Mouse (Mus musculus): ENCODE data around the gene Supt3. TPM values are rescaled to one million over a fixed set of nuclear protein-coding genes. Genes with fewer than 3 reads are reported as not detected.

Gene Supt3
- total RNA-seq, 2 experiments from 2014 or later: 18.7 to 24.6 TPM

- no peak for DNase-seq
Observed at GRCm38 (mm10) chr17:44780353-44780752, 3.4 kb downstream of the Supt3 start.

DNA sequence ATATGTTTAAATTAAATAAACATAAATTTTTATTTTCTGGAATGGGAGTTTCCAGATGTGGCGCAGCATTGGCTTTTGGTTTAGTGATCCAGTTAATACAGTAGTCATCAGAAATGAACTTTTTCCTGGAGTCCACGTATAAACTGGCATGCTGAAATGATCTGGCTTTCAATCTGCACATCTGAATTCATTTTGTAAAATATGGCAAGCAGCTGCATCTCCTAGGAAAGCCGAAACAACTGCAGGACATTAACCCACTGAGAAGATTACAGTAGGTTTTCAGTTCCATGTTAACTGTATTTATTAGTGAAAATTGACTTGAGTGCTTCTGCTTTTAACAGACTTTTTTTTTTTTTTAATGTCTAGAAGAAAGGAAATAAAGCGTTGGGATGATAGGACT lies 5.4 kb downstream of the Supt3 start:
- no peak for DNase-seq

- no peak for DNase-seq
Observed at GRCm38 (mm10) chr17:44783143-44783542, 6.2 kb downstream of the Supt3 start.

DNA sequence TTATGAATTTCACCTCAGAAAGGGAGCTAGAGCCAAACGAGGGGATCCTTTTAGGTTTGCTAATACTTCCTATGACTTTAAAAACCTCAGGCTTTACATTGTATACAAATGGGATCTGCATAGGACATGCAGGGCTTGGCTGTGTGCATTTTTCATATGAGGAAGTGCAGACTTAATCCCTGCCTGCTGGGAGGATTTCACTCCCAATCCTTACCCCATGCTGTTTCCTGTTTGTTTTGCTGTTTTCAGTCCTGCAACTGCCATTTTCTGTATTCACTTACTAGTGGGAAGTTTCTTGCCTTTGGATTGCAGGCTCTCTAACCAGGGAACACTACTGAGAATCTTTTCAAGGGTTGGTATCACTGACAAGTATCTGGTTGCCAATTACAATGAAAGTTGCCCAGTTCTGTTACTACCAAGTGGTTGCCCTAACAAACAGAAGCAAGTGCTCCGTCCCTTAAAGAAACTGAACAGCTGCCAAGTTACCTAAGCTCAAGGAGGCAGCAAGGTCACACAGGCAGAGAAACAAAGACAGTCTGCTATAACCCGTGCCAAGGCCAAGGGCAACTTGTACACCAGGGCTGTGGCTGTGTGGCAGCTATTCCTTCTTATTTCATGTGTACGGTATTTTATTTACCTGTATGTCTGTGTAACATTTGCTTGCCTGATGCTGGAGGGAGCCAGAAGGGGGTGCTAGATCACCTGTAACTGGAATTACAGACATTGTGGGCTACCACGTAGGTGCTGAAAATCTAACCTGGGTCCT lies 12.2 kb downstream of the Supt3 start:
- peak; percentile 27 for DNase-seq

DNA sequence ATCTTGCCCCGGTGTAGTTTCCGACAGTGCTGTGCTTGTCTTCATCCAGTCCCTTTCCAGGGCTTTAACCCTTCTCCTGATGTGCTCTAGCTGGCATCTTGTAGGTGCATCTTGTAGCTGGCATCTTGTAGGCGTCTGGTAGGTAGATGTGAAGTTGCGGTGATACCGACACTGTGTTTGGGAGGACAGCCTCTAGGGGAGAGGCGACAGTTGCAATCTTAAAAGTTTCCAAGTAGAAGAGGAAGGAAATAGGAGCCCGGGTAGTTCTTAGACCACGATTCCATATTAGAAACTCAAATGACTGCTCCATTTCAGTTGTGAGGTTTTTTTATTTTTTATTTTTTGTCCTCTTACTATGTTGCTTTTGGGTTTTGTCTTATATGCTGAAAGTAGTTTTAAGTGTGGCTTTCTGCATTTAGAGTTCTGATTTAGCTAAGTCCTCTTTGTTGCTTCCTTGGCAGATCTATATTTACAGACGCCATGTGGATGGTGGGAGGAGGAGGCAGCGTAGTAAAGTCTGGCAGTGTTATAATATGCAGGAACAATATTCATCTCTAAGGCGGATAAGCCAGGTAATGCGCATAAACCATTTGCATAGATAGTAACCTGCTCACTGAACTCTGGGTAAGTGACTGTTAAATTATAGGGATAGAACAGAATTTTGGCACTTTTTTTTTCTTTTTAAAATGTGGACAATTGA lies 15.4 kb downstream of the Supt3 start:
- DNase-seq: no peak

- DNase-seq: peak; percentile 27
Observed at GRCm38 (mm10) chr17:44797331-44797730, 20.4 kb downstream of the Supt3 start.

DNA sequence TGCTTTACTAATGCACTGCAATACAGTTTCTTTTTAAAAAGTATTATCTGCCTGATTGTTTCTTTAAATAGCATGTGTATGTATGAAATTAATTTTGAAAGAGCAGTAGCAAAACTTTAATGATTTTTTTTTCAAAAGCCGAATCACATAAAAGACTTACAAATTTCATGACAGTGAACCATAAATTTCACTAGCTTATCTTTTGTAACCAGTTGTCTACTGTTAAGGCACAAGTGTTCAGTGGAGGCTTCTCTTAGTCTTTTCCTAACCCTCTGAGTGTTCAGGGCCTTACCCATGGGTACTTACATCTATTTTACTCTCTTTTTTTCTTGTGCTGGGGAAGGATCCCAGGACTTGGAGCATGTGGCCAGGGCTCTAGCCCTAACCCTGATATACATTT lies 30.1 kb downstream of the Supt3 start:
- DNase-seq: no peak

GRCm38 (mm10) chr17:44814508-44815175 lies 37.7 kb downstream of the Supt3 start, which contains the start of gene Runx2:
Runx2 (minus strand) TSS chr17:44814797.
- no peak for DNase-seq

- DNase-seq: no peak
Observed at GRCm38 (mm10) chr17:44818825-44819224, 41.9 kb downstream of the Supt3 start.

- no peak for DNase-seq
Observed at GRCm38 (mm10) chr17:44819816-44820215, 42.9 kb downstream of the Supt3 start.

- DNase-seq: no peak
Observed at GRCm38 (mm10) chr17:44821940-44822339, 45.0 kb downstream of the Supt3 start.

DNA sequence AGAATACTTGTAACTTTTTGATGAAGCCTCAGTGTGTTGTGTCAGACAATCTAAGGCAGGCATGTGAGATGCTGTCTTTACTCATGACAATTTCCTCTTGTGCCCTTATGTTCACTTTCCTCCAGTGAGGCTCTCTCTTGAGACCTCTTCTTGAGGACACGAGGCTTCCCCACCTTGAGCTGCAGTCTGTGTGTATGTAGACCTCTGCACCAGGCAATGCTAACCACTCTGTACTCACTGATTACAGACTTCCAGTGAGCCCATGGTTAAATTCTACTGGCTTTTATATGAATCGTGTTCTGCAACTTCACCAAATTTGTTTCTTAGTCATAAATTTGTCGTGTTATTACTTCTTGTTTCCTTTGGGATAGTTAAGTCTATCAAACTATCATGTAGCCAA lies 50.2 kb downstream of the Supt3 start:
- DNase-seq: no peak

GRCm38 (mm10) chr17:44827964-44828363 lies 51.0 kb downstream of the Supt3 start:
- no peak for DNase-seq

- no peak for DNase-seq
Observed at GRCm38 (mm10) chr17:44829587-44829986, 52.6 kb downstream of the Supt3 start.

GRCm38 (mm10) chr17:44831201-44831600 lies 54.2 kb downstream of the Supt3 start:
- no peak for DNase-seq

GRCm38 (mm10) chr17:44842184-44842583 lies 65.2 kb downstream of the Supt3 start:
- DNase-seq: no peak

DNA sequence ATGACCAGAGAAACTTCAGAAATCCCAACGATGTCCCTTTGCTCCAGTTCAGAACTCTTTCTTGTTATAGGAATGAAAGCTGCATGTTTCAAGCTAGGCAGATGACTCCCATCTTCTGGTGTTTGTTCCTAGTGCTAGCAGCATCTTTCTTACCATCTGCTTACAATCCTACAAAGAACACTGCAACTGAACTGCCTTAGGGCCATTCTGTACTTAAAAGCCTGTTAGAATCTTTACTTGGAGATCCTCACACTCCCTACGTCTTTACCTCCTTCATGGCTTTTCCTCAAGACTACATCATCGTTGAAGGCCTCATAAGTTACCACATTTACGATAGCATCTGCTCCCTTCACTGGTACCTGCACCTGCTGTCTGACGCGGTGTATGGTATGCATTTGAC lies 86.2 kb downstream of the Supt3 start:
- no peak for DNase-seq

DNA sequence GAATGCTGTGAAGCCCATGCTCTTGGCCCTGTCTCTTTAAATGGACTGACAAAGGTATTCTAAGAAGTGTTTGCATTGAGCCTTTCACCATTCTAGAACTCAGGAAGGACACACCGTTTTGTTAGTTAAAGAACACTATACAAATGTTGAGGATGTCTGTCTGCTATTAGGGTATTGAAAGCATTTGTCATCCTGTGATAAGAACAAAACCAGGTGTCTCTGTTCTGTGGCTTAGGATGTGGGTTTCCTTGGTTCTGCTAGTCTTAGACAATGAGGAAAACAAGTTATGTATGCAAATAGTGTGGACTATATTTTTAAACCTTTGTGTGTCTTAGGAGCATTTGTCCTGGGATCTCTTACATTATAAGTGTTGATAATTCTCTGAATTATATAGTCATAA lies 116.6 kb downstream of the Supt3 start:
- DNase-seq: no peak

DNA sequence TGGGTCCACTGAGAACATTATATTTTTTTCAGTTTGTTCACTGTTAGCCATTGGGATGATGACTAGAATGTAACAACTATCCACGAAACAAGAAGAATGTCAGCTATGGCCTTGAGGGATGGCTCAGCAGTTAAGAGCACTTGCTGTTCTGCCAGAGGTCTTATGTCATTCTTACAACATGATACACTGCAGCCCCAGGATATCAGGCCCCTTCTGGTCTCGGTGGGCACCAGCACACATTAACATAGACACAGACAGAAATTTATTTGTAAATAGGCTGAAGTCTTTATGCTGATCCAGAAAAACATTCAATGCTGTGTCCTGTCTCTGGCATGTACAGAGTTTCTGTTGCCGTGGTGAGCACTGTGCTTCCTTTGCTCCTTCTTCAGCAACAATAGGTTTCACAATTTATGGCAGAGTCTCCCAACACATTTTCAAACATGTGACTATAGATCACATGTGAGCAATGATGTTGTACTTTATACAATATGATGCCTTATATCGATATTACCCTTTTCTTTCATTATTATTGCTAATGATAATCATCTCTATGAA lies 166.7 kb downstream of the Supt3 start:
- DNase-seq: peak; percentile 48

DNA sequence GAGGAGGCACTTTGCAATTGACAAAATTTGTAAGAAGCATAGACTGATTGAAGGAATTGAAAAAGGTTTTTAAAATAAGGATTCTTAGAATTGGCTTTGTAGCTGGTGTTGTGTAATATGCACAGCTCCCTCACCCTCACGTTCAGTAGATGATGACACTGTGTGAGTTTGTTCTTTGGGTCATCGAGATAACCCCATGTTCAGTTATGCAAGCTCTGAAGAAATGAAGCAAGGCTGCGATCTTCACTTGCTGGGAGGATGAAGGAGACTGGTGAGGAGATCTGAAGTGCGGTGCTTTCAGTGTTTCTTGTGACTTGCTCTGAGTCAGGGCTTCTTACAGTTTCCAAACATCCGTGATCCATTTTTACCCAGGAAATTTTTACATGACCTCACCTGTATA lies 168.4 kb downstream of the Supt3 start:
- DNase-seq: peak; percentile 17

DNA sequence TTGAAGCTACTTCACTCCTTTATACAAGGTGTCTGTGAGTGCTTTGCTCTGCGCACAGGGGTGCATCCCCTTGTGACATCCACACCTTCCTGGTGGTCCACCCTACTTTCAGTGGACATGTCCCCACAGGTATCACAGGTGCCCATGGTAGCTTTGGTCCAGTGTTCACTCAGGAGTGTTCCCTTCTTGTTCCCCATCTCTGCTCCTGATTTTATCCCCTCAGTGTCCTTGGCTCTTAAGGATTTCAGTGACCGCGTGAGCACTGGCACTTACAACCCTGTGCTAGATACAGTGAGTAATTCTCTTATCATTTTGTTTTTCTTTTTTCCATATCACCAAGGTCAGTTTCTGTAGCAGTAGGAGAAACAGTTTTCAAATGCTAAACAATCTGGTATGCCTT lies 171.4 kb downstream of the Supt3 start:
- DNase-seq: peak; percentile 13

DNA sequence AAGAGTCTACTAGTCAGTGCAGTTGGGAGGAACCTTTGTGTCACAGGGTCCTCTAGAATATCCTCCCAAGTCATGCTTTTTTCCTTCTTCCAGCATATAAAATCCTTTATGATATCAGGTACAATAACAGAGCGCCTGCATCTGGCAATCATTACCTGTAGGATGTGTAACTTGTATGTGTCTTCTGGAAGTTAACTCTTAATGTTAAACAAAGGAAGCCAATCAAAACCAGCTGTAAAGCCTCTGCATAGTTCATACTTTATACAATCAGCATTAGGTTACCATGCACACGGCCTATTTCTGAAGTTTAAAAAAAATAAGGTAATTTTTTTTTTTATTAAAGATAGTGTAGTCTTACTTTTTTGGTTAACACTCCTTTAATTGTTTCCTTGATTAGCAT lies 179.7 kb downstream of the Supt3 start:
- no peak for DNase-seq

All from adrenal gland, postnatal 10 days (tissue).